ENCODE assay signal across 15 mouse cellular contexts in the genomic region with DNA sequence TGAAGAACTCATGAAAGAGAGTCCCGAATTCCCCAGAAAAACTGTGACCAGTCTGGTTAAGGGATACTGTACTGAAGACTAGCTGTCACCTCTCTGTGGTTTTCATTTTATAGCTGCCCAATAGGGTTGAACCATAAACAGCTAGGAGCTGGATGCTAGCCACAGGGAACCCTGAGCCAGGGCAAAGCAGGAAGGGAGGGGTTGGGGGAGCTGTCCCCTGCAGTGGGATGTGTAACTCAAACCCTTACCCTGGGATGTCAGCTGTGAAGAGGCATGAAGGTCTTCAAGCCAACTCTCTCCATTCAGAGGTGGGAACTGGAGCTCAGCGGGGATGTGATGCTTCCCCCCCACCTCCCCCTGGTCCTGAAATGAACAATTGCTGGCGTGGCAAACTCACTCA. TPM values are rescaled to one million over a fixed set of nuclear protein-coding genes. Genes with fewer than 3 reads are reported as not detected.
DNase-seq lines count a peak whose midpoint lies in the region; ATAC-seq and TF ChIP-seq lines count a peak whose summit lies in the region.
"Had no signal": no experiment of that assay in that cellular context is flagged by ENCODE, and none has a peak within 500 bp of the region (broad histone marks: within the 10 kb centered on the region; RNA-seq: fewer than 3 reads in every experiment).

No protein-coding gene starts in this region.

- no peak for TF ChIP-seq CTCF in brain, embryonic 14.5 days (IDR thresholded peaks at IDR 0.05; ENCODE audit: borderline replicate concordance, extremely low read depth, insufficient read depth, insufficient read length)

- no peak overlapping the region for H3K4me3 ChIP-seq in hindbrain, embryonic 13.5 days
- no peak overlapping the region for H3K4me3 ChIP-seq in hindbrain, embryonic 11.5 days (ENCODE audit: low read depth, low read length)
- no peak overlapping the region for H3K4me3 ChIP-seq in lung, embryonic 15.5 days
- H3K4me3 ChIP-seq: liver, embryonic 13.5 days; megakaryocyte, embryonic 14.5 days had no signal

- no peaks in the 10 kb centered on the region for H3K36me3 ChIP-seq in hindbrain, embryonic 13.5 days
- no peaks in the 10 kb centered on the region for H3K36me3 ChIP-seq in hindbrain, embryonic 11.5 days (ENCODE audit: control insufficient read depth, insufficient read depth, low read length)
- no peaks in the 10 kb centered on the region for H3K36me3 ChIP-seq in lung, embryonic 15.5 days
- H3K36me3 ChIP-seq: liver, embryonic 13.5 days had no signal

- no peak for DNase-seq in hindbrain, embryonic 11.5 days (ENCODE audit: low spot score)
- DNase-seq in lung, postnatal 14 days: no peak
- DNase-seq in brain, embryonic 14.5 days (ENCODE audit: low read depth): peak; percentile 57
- peak; percentile 49 for DNase-seq in lung, postnatal 10 days
- DNase-seq in spleen, postnatal 36 days (ENCODE audit: low spot score in 2 of 2): no peak
- DNase-seq: cerebellum, adult 2 months; heart, postnatal 4 days; kidney, postnatal 14 days; liver, embryonic 13.5 days; retina, postnatal 1 day; thymus, postnatal 25 days had no signal

- H3K4me1 ChIP-seq in hindbrain, embryonic 13.5 days (replicated peaks): peaks cover 43% of the 10 kb centered on the region
- H3K4me1 ChIP-seq in hindbrain, embryonic 11.5 days (replicated peaks; ENCODE audit: control insufficient read depth, insufficient read depth, low read length): peaks cover 9% of the 10 kb centered on the region; the same call in 1 of the 2 replicates
- H3K4me1 ChIP-seq in lung, embryonic 15.5 days: peaks cover 68% of the 10 kb centered on the region

- no peak for ATAC-seq in hindbrain, embryonic 13.5 days (ENCODE audit: low FRiP score)
- ATAC-seq in hindbrain, embryonic 11.5 days (ENCODE audit: low FRiP score): no peak
- no peak for ATAC-seq in lung, embryonic 15.5 days (ENCODE audit: borderline replicate concordance, extremely low read depth, low FRiP score, low TSS enrichment)

- H3K27ac ChIP-seq in hindbrain, embryonic 13.5 days: peak overlapping the region; percentile 48; the same call in 1 of the 2 replicates
- H3K27ac ChIP-seq in hindbrain, embryonic 11.5 days (ENCODE audit: low read depth, low read length): no peak overlapping the region
- peak overlapping the region; percentile 81 for H3K27ac ChIP-seq in lung, embryonic 15.5 days
- H3K27ac ChIP-seq: liver, embryonic 13.5 days; stomach, postnatal 0 days had no signal

- H3K27me3 ChIP-seq in hindbrain, embryonic 13.5 days: no peaks in the 10 kb centered on the region
- no peaks in the 10 kb centered on the region for H3K27me3 ChIP-seq in hindbrain, embryonic 11.5 days (ENCODE audit: control insufficient read depth, insufficient read depth, low read length)
- H3K27me3 ChIP-seq in lung, embryonic 15.5 days: no peaks in the 10 kb centered on the region
- H3K27me3 ChIP-seq: liver, embryonic 13.5 days; megakaryocyte, embryonic 14.5 days had no signal

- WGBS in hindbrain, embryonic 13.5 days: 16% methylated on average over 3 of the region's 3 CpGs
- WGBS in hindbrain, embryonic 11.5 days: 18% methylated on average over 3 of the region's 3 CpGs
- 35% methylated on average over 3 of the region's 3 CpGs for WGBS in lung, embryonic 15.5 days

- H3K9ac ChIP-seq in hindbrain, embryonic 13.5 days: no peak overlapping the region
- H3K9ac ChIP-seq in hindbrain, embryonic 11.5 days (ENCODE audit: low read depth, low read length): no peak overlapping the region
- no peak overlapping the region for H3K9ac ChIP-seq in lung, embryonic 15.5 days
- H3K9ac ChIP-seq: liver, embryonic 13.5 days had no signal

- no peak overlapping the region for H3K4me2 ChIP-seq in hindbrain, embryonic 13.5 days
- H3K4me2 ChIP-seq in hindbrain, embryonic 11.5 days (replicated peaks; ENCODE audit: low read depth, low read length): no peak overlapping the region
- no peak overlapping the region for H3K4me2 ChIP-seq in lung, embryonic 15.5 days
- H3K4me2 ChIP-seq: liver, embryonic 13.5 days had no signal

- no peaks in the 10 kb centered on the region for H3K9me3 ChIP-seq in hindbrain, embryonic 13.5 days
- no peaks in the 10 kb centered on the region for H3K9me3 ChIP-seq in hindbrain, embryonic 11.5 days (ENCODE audit: control insufficient read depth, low read length)
- no peaks in the 10 kb centered on the region for H3K9me3 ChIP-seq in lung, embryonic 15.5 days
- H3K9me3 ChIP-seq: liver, embryonic 13.5 days; megakaryocyte, embryonic 14.5 days had no signal

- TF ChIP-seq POLR2A in brain, embryonic 14.5 days (IDR thresholded peaks at IDR 0.05; ENCODE audit: borderline replicate concordance, extremely low read depth, insufficient read depth, insufficient read length, poor library complexity, severe bottlenecking): no peak

RNA-seq across cellular contexts. Expression of a gene that starts 36.1 kb away (rescaled TPM):
- polyA plus RNA-seq in hindbrain, embryonic 13.5 days (2015; fragmentation: Nextera tagmentation; extraction: Ambion mirVana): 13.4 and 14.1 TPM in 2 replicates
- polyA plus RNA-seq in hindbrain, embryonic 11.5 days (2014; fragmentation: Nextera tagmentation; extraction: Ambion mirVana): 10.2 and 12.4 TPM in 2 replicates
- 33.6 and 37.0 TPM in 2 replicates for polyA plus RNA-seq in lung, embryonic 15.5 days (2015; fragmentation: Nextera tagmentation; extraction: Ambion mirVana)
- polyA plus RNA-seq in brain, embryonic 14.5 days (2012; rRNA removed): 16.6 and 24.5 TPM in 2 replicates

Comparison
In these comparisons a context has a peak if more than half of its experiments do, and no peak if none do; other contexts are left out.
1. DNase-seq: peak in brain, embryonic 14.5 days (single experiment) and lung, postnatal 10 days (single experiment); none in hindbrain, embryonic 11.5 days (single experiment), lung, postnatal 14 days (single experiment) and spleen, postnatal 36 days (0 of 2).